Mouse (Mus musculus) spleen, postnatal 0 days (tissue): ENCODE data around the gene Prps1l1. TPM values are rescaled to one million over a fixed set of nuclear protein-coding genes. Genes with fewer than 3 reads are reported as not detected.

Experiments
- polyA plus RNA-seq: library from polyadenylated mRNA; unstranded; fragments of >200 nt; fragmentation: Nextera tagmentation; extraction: Ambion mirVana; gene quantifications from 2 replicates; pipeline ENCODE4 v1.2.1, GENCODE M21; 2015

The Prps1l1 gene
- polyA plus RNA-seq = 0.60 and 0.84 TPM in 2 replicates

GRCm38 (mm10) chr12:34984461-34984860, at the start of gene Prps1l1:
Gene Prps1l1 (plus strand): TSS chr12:34984761.

Other genes starting within 250 kb of the Prps1l1 start
- gene Hdac9, start 67.7 kb upstream of the Prps1l1 start, polyA plus RNA-seq = 1.2 and 1.4 TPM in 2 replicates
- 8.2 and 9.3 TPM in 2 replicates for gene Snx13, start 62.4 kb downstream of the Prps1l1 start, polyA plus RNA-seq